Mouse (Mus musculus) kidney, adult 18-20 months (tissue): ENCODE results near the gene Gabarap.

Experiments
- DNase-seq: peaks from one replicate; pipeline ENCODE4 v3.0.0; 2021

The Gabarap gene

DNA sequence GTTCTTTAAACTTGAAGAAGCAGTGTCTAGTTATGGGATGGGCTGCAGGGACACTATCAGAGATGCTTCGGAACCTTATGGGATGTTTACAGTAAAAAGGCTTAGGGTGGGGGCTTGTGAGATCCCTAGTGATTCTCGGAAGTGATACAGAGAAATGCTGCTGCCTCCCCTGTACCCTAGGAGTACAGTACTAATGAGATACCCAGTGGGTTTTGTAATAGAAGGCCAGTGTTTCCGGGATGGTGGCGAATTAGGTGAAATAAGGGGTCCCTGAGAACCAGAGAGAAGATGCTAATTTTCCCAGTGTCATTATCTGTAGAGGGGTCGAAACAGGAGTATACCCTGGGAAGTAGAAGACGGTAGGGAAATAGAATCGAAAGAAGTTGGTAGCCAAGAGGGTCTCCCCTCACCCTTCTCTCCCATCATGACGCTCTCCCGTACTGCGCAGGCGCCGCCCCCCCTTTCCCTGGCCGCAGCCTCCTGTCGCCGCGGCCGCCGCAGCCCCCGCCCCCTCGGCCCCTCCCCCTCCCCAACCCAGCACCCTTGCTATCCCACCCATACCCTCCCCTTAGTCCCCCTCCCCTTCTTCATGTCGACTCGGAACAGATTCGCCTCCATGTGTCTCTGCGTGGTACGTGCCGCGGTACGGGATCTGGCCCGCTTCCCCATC, 32.7 kb downstream of the Gabarap start:
- DNase-seq: no peak

DNA sequence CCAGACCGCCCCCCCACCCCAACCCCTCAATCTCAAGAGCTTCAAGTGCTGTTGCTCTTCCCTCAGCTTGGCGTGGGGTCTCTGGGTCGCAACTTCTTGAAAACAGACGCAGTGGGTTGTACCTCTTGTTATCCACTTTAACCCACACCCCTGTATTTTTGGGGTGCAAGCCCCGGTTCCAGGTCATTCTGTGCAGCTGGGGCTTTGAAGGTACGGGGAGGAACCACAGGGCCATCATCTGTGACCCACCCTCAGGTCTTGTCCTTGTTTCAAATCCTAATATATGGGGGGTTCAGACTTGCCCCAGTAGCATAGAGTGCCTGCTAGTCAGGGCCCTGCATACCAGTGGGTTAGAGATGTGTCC, 33.2 kb downstream of the Gabarap start:
- no peak for DNase-seq

DNA sequence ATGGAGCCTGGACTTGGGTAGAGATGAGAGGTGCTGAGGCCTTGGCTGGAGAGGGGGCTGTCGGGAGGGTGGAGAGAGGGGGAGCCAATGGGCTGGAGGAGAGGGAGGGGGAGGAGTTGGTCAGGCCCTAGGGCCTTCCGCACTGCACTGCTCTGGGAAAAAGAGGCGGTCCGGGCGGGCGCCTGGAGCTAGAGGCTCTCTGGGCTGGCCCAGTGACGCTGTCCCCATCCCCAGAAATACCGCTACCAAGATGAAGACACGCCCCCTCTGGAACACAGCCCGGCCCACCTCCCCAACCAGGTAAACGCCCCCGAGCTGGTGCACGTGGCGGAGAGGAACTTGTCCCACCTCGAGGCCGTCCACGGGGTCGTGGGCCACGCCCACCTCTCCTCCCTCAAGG, 35.7 kb downstream of the Gabarap start:
- DNase-seq: no peak

DNA sequence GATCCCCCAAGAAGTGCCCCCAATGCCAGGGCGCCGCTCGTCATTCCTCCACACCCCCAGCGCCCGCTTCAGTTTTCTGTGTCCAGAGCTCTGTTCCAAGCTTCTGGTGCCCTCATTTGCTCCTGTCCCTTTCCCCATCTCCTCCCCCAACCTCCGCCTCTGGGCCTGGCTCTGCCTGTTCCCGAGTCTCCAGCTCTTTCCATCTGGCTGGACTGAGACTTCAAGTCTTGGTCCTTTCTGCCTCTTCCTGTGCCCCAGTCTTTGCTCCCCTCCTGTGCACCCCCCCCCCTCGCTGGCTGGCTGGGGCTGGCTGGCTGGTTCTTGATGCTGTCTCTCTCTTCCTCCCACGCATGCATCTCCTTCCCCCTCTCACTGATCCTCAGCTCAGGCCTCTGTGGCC, 36.5 kb downstream of the Gabarap start:
- DNase-seq: no peak

DNA sequence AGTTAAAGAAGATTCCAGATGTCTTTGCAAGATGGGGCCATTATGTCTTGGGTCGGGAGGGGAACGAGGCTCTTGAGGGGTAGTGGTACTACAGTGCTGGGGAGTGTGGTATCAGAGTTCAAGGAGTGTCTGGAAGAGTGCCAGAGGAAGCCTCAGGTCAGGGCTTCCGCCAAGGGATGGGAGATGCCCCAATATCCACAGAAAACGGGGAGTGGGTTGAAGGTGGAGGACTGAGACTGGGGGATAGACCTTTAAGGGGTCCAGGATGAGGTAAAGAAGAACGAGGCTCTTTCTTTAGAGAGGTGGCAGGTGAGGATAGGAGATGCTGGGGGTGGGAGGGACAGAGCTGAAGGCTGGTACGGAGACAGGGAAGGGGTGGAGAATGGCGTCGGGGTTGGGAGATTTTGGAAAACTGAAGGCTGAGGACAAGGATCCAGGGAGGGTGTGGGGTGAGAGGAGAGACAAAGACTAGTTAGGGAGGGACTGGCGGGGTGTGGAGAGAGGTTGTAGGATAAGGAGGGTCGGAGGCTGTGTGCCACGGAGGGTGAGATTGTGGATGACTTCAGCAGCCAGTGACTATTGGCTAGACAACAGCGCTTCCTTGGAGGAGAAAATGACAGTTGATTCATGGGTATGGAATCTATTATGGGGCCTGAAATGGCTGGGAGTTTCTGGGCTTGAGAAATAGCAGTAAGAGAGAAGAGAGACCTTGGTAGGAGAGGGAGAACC, 37.6 kb downstream of the Gabarap start:
- no peak for DNase-seq

DNA sequence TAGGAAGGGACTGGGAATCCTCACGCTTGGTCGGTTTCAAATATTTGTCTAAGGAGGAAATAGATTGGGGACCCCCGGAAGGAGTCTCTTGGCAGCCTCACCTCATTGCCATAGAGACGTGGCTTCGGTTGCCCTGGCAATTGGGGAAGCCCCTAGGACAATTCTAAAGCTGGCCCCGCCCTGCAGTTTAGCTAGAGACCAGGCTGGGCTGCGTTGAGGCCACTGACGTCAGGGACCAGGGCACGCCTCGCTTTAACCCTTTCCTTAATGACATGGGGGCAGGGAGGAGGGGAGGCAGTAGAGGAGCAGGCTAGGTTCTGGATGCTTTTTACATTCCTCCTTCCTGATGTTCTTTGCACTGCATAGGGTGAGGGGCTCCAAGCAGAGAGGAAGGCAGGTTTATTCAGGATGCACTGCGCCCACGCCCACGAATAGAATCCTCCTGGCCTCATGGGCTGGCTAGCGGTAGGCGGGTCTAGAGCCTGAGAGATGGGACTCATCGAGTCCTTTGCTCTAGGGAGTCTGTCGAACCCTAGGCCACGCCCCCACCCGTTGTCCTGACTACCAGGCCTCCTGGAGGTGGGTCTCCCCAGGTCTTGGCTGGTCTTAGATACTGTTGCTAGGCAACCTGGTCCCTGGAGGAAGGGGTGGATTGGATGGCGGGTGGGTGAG, 38.3 kb downstream of the Gabarap start:
- DNase-seq: no peak

DNA sequence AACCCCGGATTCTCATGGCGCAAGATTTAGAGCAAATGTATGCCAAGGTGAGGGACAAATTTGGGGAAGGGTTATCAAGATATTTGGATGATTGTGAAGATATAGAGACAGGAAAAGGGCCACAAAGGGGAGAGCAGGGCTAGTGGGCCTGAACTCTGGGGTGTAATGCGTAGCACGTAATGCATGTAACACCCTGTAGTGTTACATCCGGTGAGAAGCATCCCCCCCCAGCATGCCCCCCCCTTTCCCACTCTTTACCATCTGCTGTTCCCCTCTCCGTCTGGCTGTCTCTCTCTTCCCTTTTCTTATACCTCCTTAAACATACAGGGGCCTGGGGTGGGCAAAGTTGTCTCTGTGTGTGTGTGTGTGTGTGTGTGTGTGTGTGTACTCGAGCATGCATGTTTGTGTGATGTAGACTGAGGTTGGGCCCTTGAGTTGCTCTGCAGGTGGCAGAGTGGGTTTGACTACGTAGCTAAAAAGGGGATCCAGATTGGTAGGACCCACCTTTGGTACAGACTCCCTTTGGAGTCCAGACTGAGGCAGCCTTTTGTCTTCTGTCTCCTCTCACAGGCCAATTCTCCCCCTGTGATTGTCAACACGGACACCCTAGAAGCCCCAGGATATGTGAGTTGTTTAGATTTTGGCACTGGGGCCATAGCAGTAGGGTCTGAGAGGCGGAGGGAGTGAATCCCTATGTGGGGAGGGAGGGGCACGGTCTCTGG, 39.0 kb downstream of the Gabarap start:
- DNase-seq: no peak

DNA sequence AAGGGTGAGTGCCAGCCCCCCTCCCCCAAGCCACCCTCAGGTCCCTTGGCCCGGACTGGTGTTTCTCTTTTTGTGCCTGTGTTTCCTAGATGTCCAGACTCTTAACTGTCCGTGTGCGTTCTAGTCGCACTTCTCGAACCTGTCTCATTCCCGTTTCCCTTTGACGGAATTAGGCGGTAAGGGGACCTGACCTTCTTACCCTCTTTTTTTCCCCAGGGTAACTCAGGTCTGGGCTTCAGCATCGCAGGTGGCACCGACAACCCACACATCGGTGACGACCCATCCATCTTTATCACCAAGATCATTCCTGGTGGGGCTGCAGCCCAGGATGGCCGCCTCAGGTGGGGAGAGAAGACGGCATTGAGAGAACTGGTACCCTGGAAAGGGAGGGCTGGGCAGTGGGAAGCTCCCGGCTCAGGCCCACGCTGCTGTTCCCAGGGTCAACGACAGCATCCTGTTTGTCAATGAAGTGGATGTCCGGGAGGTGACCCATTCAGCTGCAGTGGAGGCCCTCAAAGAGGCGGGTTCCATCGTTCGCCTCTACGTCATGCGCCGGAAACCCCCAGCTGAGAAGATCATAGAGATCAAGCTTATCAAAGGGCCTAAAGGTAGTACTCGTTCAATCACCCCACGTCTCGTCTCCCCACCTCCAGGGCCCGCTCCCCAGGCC, 39.8 kb downstream of the Gabarap start:
- no peak for DNase-seq

DNA sequence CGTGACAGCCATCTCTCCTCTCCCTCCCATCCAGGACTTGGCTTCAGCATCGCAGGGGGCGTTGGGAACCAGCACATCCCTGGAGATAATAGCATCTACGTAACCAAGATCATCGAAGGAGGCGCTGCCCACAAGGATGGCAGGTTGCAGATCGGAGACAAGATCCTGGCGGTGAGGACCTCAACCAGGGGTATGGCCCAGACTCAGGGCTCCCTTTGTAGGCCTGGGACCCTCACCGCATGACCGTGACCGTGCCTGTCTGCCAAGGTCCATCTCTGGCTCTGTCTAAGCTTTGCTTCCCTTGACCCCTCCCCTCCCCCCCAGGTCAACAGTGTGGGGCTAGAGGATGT, 40.4 kb downstream of the Gabarap start:
- no peak for DNase-seq

DNA sequence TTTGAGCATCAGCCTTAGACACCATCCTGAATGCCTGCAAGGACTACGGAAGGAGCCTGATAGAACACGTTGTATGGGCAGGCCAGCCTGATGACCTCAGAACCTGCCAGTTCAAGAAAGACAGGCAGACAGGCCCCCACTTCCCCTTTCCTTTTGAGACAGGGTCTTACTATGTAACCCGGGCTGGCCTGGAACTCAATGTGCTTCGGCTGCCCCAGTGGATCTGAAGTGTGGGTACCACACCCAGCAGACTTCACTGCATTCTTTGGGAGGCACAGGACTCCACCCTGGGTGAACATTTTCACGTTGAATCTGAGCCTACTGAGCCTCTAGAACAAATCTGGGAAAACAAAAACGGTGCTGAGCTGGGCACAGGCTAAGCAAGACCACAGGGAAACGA, 47.2 kb downstream of the Gabarap start:
- DNase-seq: no peak

DNA sequence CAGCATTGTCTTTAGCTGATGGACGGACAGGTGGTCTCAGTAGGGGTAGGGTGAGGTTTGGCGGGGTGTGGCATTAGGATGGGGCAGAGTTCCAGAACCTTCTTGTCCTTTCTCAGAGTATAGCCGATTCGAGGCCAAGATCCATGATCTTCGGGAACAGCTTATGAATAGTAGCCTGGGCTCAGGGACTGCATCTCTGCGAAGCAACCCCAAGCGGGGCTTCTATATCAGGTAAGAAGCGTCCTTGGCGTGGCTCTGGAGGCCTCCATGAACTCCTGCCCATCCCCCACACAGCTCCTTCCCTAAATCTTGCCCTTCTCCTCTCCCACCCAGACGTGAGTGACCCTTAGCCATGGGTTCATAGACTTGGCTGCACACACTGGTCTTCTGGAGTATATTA, 48.7 kb downstream of the Gabarap start:
- no peak for DNase-seq

DNA sequence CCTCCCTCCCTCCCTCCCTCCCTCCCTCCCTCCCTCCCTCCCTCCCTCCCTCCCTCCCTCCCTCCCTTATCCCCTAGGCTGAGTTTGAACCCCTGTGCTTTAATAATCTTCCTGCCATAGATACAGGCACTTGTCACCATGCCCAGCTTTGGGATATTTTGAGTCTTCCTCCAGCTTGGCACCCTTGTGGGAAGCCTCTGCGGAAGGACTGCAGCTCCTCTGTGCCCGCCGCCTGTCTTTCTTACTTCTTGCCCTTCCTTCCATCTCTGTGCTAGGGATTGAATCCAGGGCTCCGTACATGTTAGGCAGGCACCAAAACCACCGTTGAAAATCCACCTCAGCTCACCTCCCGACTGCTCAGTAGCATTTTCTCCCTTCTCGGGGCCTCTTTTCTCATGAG, 49.2 kb downstream of the Gabarap start:
- DNase-seq: no peak

DNA sequence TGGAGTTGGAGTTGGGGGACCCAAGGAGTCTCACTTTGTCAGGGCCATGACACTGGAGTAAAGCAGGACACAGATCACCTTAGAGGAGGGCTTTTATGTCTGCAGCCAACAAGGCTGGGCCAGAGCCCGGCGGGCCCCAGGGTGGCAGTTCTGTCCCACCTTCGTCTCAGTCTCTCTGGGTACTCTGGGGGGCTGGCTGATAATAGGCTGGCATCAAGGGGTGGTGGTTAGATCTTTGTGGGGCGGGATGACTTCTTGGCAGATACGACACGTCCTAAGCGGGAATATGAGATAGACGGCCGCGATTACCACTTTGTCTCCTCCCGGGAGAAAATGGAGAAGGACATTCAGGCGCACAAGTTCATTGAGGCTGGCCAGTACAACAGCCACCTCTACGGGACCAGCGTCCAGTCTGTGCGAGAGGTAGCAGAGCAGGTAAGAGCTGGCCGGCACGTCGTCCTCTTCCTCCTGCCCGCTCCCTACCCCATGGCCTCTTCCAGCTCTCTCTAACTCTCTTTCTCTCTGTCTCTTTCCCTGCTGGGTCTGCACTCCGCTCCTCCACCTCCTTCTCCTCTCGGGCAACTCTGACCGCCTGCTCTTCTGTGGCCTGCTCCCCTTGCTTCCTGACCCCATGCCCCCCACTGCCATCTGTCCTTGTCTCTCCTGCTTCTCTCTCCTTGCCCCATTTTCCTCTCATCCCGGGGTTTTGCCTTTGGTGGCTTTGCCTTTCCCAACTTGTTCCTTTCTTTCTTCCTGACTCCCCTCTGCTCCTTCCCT, 51.6 kb downstream of the Gabarap start:
- no peak for DNase-seq

DNA sequence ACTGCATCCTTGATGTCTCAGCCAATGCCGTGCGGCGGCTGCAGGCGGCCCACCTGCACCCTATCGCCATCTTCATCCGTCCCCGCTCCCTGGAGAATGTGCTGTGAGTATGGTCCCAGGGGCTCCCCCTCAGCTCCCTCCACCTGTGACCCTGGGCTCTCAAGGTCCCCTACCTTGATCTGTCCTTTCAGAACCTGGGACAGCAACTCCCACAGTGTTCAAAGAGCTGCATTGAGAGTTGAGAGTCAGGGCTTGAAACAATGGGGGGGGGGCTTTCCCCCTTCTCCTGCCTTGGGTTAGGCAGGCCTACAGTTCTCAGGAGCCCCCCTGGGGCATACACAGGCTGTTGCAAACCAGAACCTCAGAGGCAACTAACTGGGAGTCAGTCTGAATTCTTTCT, 52.7 kb downstream of the Gabarap start:
- no peak for DNase-seq
